Mouse (Mus musculus): ENCODE results near the gene Zkscan1. TPM values are rescaled to one million over a fixed set of nuclear protein-coding genes. Genes with fewer than 3 reads are reported as not detected.
"Not testable (repeated sequence)": the region's sequence is repeated elsewhere in the genome, so short reads cannot be mapped to it uniquely, and the experiment has no call there.

Zkscan1 gene
- polyA plus RNA-seq, 1 experiment from 2014 or later = 17.8 TPM

DNA sequence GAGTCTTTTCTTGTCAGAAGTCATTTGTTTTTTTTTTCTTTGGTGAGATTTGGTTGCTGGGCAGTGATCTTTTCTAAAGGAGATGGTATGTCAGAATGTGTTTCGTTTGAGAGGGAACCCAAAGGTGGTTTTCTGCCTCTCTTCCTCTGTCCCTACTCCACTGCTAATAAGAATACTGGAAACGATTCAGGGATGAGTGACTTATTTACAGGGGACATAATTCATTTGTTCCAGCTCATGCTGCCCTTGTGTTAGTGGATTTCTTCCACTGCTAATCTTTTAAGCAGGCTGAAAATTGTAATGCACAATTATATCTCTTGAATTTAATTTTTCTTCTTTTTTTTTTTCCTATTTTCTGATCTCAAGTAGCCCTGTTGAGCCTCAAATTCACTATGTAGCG lies 2.0 kb downstream of the Zkscan1 start:
- ATAC-seq (ENCODE audit: insufficient number of reproducible peaks, low FRiP score, low TSS enrichment, low read depth) = no peak
- Histone ChIP-seq H3K4me2 (replicated peaks) (no peak overlapping the region), H3K27me3 (no peaks in the 10 kb centered on the region; the same call in 1 of the 2 replicates), H3K4me1 (peaks cover 8% of the 10 kb centered on the region; the same call in 1 of the 2 replicates), H3K9ac (no peak overlapping the region), H3K36me3 (peaks cover 4% of the 10 kb centered on the region; the same call in 1 of the 2 replicates), H3K9me3 (replicated peaks) (no peaks in the 10 kb centered on the region), H3K27ac (replicated peaks) (no peak overlapping the region), H3K4me3 (replicated peaks) (no peak overlapping the region)
- 81% methylated on average over 3 of the region's 3 CpGs for WGBS

DNA sequence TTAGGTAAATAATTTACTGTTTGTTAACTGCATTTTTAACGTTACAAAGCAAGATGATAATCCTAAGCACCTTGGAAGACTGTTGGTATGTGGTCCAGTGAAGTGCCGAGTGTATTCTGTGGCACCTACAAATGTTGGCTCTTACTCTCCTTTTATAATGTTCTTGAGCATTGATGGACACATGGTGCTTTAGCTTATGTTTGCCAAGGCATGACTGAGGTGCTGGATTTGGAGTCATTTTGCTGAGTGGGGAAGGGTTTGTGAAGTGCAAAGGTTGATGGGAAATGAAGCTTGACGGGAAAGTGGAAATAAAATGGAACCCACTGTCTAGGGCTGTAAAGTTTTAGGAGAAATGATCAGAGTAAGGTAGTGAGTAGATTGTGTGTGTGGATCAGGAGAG lies 3.5 kb downstream of the Zkscan1 start:
- Histone ChIP-seq H3K4me1 (peaks cover 8% of the 10 kb centered on the region; the same call in 1 of the 2 replicates), H3K4me3 (replicated peaks) (no peak overlapping the region), H3K9me3 (replicated peaks) (no peaks in the 10 kb centered on the region), H3K27ac (replicated peaks) (no peak overlapping the region), H3K4me2 (replicated peaks) (no peak overlapping the region), H3K36me3 (peaks cover 10% of the 10 kb centered on the region), H3K9ac (no peak overlapping the region), H3K27me3 (no peaks in the 10 kb centered on the region)
- 86% methylated on average over 3 of the region's 3 CpGs for WGBS
- no peak for ATAC-seq (ENCODE audit: insufficient number of reproducible peaks, low FRiP score, low TSS enrichment, low read depth)

DNA sequence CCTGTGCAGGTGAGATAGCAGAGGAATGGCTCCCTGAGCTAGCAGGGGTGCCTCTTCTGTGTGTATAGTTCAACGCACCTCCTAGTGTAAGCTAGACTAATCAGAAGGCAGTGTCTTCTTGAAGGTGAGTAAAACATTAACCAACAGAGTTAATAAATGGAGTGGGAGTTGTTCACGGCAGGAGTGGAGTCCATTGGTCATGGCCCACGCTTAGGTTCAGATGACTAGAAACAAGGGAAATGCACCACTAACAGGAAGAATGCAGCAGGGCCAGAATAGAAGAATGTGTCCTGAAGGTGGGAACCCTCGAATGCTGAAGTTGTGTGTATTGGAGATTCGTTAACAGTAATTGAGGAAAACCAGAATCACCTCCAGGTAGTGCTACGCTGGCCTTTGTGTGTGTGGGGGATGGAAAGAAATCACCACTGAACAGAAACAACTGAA lies 4.2 kb downstream of the Zkscan1 start:
- Histone ChIP-seq H3K27ac (replicated peaks) (no peak overlapping the region), H3K36me3 (peaks cover 17% of the 10 kb centered on the region), H3K27me3 (no peaks in the 10 kb centered on the region), H3K4me3 (replicated peaks) (no peak overlapping the region), H3K4me1 (peaks cover 8% of the 10 kb centered on the region; the same call in 1 of the 2 replicates), H3K9ac (no peak overlapping the region), H3K9me3 (replicated peaks) (no peaks in the 10 kb centered on the region), H3K4me2 (replicated peaks) (no peak overlapping the region)
- no peak for ATAC-seq (ENCODE audit: insufficient number of reproducible peaks, low FRiP score, low TSS enrichment, low read depth)
- WGBS = 87% methylated on average over 6 of the region's 6 CpGs

GRCm38 (mm10) chr5:138090271-138090670 lies 5.4 kb downstream of the Zkscan1 start:
- Histone ChIP-seq H3K4me1 (peaks cover 8% of the 10 kb centered on the region; the same call in 1 of the 2 replicates), H3K9ac (no peak overlapping the region), H3K36me3 (peaks cover 26% of the 10 kb centered on the region), H3K4me3 (replicated peaks) (no peak overlapping the region), H3K27me3 (no peaks in the 10 kb centered on the region), H3K27ac (replicated peaks) (no peak overlapping the region), H3K9me3 (replicated peaks) (no peaks in the 10 kb centered on the region), H3K4me2 (replicated peaks) (no peak overlapping the region)
- no peak for ATAC-seq (ENCODE audit: insufficient number of reproducible peaks, low FRiP score, low TSS enrichment, low read depth)
- WGBS = 74% methylated on average over 3 of the region's 3 CpGs

GRCm38 (mm10) chr5:138090737-138091136 lies 5.9 kb downstream of the Zkscan1 start:
- no peaks in the 10 kb centered on the region for H3K27me3 ChIP-seq
- peaks cover 28% of the 10 kb centered on the region for H3K36me3 ChIP-seq
- H3K4me1 ChIP-seq = peaks cover 8% of the 10 kb centered on the region; the same call in 1 of the 2 replicates
- H3K27ac ChIP-seq (replicated peaks) = no peak overlapping the region
- H3K4me3 ChIP-seq (replicated peaks) = no peak overlapping the region
- no peak overlapping the region for H3K9ac ChIP-seq
- no peak for ATAC-seq (ENCODE audit: insufficient number of reproducible peaks, low FRiP score, low TSS enrichment, low read depth)
- H3K4me2 ChIP-seq (replicated peaks) = no peak overlapping the region
- H3K9me3 ChIP-seq (replicated peaks) = no peaks in the 10 kb centered on the region
- WGBS = 94% methylated on average over 5 of the region's 5 CpGs

DNA sequence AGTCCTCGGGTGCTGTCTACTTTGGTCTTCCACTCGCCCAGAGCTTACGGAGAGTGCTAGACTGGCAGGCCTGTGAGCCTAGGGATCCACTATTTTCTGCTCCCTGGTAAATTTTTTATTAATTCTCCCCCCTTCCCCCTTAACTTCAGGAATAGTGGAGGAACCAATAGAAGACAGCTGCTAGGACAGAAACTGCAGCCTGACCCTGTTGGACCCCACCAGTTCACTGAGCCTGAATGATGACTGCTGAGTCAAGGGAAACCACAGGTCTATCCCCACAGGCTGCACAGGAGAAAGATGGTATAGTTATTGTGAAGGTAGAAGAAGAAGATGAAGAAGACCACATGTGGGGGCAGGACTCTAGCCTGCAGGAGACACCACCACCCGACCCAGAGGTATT lies 7.9 kb downstream of the Zkscan1 start:
- Histone ChIP-seq H3K4me3 (replicated peaks) (no peak overlapping the region), H3K27me3 (no peaks in the 10 kb centered on the region), H3K36me3 (peaks cover 49% of the 10 kb centered on the region), H3K4me2 (replicated peaks) (no peak overlapping the region), H3K4me1 (no peaks in the 10 kb centered on the region), H3K9ac (no peak overlapping the region), H3K9me3 (replicated peaks) (no peaks in the 10 kb centered on the region), H3K27ac (replicated peaks) (no peak overlapping the region)
- 95% methylated on average over 4 of the region's 4 CpGs for WGBS
- no peak for ATAC-seq (ENCODE audit: insufficient number of reproducible peaks, low FRiP score, low TSS enrichment, low read depth)

- Histone ChIP-seq H3K4me2 (replicated peaks) (no peak overlapping the region), H3K4me3 (replicated peaks) (no peak overlapping the region), H3K27ac (replicated peaks) (no peak overlapping the region), H3K9me3 (replicated peaks) (no peaks in the 10 kb centered on the region), H3K36me3 (peaks cover 62% of the 10 kb centered on the region), H3K4me1 (no peaks in the 10 kb centered on the region), H3K9ac (no peak overlapping the region), H3K27me3 (no peaks in the 10 kb centered on the region)
- ATAC-seq (ENCODE audit: insufficient number of reproducible peaks, low FRiP score, low TSS enrichment, low read depth) = no peak
- 94% methylated on average over 6 of the region's 6 CpGs for WGBS
Measured at GRCm38 (mm10) chr5:138094474-138094873, 9.6 kb downstream of the Zkscan1 start.

- 88% methylated on average over 2 of the region's 2 CpGs for WGBS
- ATAC-seq (ENCODE audit: insufficient number of reproducible peaks, low FRiP score, low TSS enrichment, low read depth) = no peak
- peaks cover 55% of the 10 kb centered on the region for H3K36me3 ChIP-seq
Measured at GRCm38 (mm10) chr5:138104976-138105375, 20.1 kb downstream of the Zkscan1 start.

GRCm38 (mm10) chr5:138107130-138107529 lies 22.2 kb downstream of the Zkscan1 start:
- H3K9me3 ChIP-seq (replicated peaks) = no peaks in the 10 kb centered on the region
- H3K27me3 ChIP-seq = no peaks in the 10 kb centered on the region
- H3K4me2 ChIP-seq (replicated peaks) = no peak overlapping the region
- H3K27ac ChIP-seq (replicated peaks) = no peak overlapping the region
- H3K36me3 ChIP-seq = peaks cover 34% of the 10 kb centered on the region
- no peak overlapping the region for H3K4me3 ChIP-seq (replicated peaks)
- no peaks in the 10 kb centered on the region for H3K4me1 ChIP-seq
- no peak for ATAC-seq (ENCODE audit: insufficient number of reproducible peaks, low FRiP score, low TSS enrichment, low read depth)
- 58% methylated on average over 3 of the region's 3 CpGs for WGBS
- no peak overlapping the region for H3K9ac ChIP-seq

More at GRCm38 (mm10) chr5:138104976-138105375, 20.1 kb downstream of the Zkscan1 start:
- H3K4me1 ChIP-seq = no peaks in the 10 kb centered on the region
- no peak overlapping the region for H3K27ac ChIP-seq (replicated peaks)
- no peaks in the 10 kb centered on the region for H3K27me3 ChIP-seq
- H3K9ac ChIP-seq = no peak overlapping the region
- no peak overlapping the region for H3K4me2 ChIP-seq (replicated peaks)
- H3K4me3 ChIP-seq (replicated peaks) = no peak overlapping the region
- H3K9me3 ChIP-seq (replicated peaks) = no peaks in the 10 kb centered on the region

DNA sequence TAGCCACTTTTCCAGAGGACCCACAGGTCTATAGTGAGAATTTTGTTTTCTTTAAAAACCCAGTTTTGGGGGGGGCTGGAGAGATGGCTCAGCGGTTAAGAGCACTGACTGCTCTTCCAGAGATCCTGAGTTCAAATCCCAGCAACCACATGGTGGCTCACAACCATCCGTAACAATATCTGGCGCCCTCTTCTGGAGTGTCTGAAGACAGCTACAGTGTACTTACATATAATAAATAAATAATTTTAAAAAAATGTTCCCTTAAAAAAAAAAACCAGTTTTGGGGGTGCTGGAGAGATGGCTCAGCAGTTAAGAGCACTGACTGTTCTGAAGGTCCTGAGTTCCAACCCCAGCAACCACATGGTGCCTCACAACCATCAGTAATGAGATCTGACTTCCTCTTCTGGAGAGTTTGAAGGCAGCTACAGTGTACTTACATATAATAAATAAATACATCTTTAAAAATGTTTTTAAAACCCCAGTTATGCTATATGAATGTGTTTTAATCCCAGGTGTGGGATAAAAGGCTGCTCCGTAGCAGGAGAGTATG lies 25.0 kb downstream of the Zkscan1 start:
- H3K27me3 ChIP-seq; H3K4me1 ChIP-seq; H3K4me3 ChIP-seq (replicated peaks); H3K9ac ChIP-seq; H3K4me2 ChIP-seq (replicated peaks); H3K27ac ChIP-seq (replicated peaks); ATAC-seq (ENCODE audit: insufficient number of reproducible peaks, low FRiP score, low TSS enrichment, low read depth); H3K9me3 ChIP-seq (replicated peaks); H3K36me3 ChIP-seq: not testable (repeated sequence)
- WGBS = 50% methylated on average over 4 of the region's 4 CpGs

- 5% methylated on average over 38 of the region's 38 CpGs for WGBS
- peak within 1 kb of the TSS; percentile 98 for H3K27ac ChIP-seq (replicated peaks)
- ATAC-seq (ENCODE audit: insufficient number of reproducible peaks, low FRiP score, low TSS enrichment, low read depth) = peak; percentile 93
- peaks cover 13% of the 10 kb centered on the region for H3K4me1 ChIP-seq
- no peaks in the 10 kb centered on the region for H3K9me3 ChIP-seq (replicated peaks)
- peak within 1 kb of the TSS; percentile 55 for H3K9ac ChIP-seq
- H3K4me2 ChIP-seq (replicated peaks) = peak within 1 kb of the TSS; percentile 58
- peaks cover 4% of the 10 kb centered on the region; the same call in 1 of the 2 replicates for H3K36me3 ChIP-seq
- peak within 1 kb of the TSS; percentile 75 for H3K4me3 ChIP-seq (replicated peaks)
- H3K27me3 ChIP-seq = no peaks in the 10 kb centered on the region
Measured at GRCm38 (mm10) chr5:138116255-138117198, 31.6 kb downstream of the Zkscan1 start, which contains the start of gene Zscan21. TSS of gene Zscan21 (plus strand) at chr5:138116903.

Measured in embryonic facial prominence, embryonic 15.5 days (tissue).